Mouse (Mus musculus) urinary bladder, postnatal 10 days (tissue): ENCODE data around the gene Rere.
"Not testable (repeated sequence)": the region's sequence is repeated elsewhere in the genome, so short reads cannot be mapped to it uniquely, and the experiment has no call there.

Experiments used
- DNase-seq: peaks from one replicate; pipeline ENCODE4 v3.0.0; 2022; ENCODE audit warnings: low spot score

Gene Rere

GRCm38 (mm10) chr4:150582966-150583776, 301.7 kb downstream of the Rere start:
- peak; percentile 26 for DNase-seq

- DNase-seq, result no peak
Measured at GRCm38 (mm10) chr4:150583777-150584135, 302.3 kb downstream of the Rere start.

GRCm38 (mm10) chr4:150585800-150586199, 304.4 kb downstream of the Rere start:
- DNase-seq, result no peak

GRCm38 (mm10) chr4:150586275-150586674, 304.8 kb downstream of the Rere start:
- no peak for DNase-seq

- DNase-seq, result no peak
Measured at GRCm38 (mm10) chr4:150587597-150588299, 306.3 kb downstream of the Rere start.

GRCm38 (mm10) chr4:150588300-150588621, 306.8 kb downstream of the Rere start:
- no peak for DNase-seq

GRCm38 (mm10) chr4:150590621-150591282, 309.3 kb downstream of the Rere start:
- no peak for DNase-seq

- DNase-seq, result no peak
Measured at GRCm38 (mm10) chr4:150591602-150592001, 310.2 kb downstream of the Rere start.

- no peak for DNase-seq
Measured at GRCm38 (mm10) chr4:150592087-150592486, 310.6 kb downstream of the Rere start.

GRCm38 (mm10) chr4:150593473-150594217, 312.2 kb downstream of the Rere start:
- no peak for DNase-seq

GRCm38 (mm10) chr4:150594298-150594829, 312.9 kb downstream of the Rere start:
- no peak for DNase-seq

- DNase-seq, result no peak
Measured at GRCm38 (mm10) chr4:150595071-150595470, 313.6 kb downstream of the Rere start.

- DNase-seq, result no peak
Measured at GRCm38 (mm10) chr4:150595991-150596390, 314.5 kb downstream of the Rere start.

GRCm38 (mm10) chr4:150598686-150599085, 317.2 kb downstream of the Rere start:
- DNase-seq, result no peak

- DNase-seq, result no peak
Measured at GRCm38 (mm10) chr4:150599119-150599992, 317.9 kb downstream of the Rere start.

- not testable (repeated sequence) for DNase-seq
Measured at GRCm38 (mm10) chr4:150600503-150600902, 319.1 kb downstream of the Rere start.

GRCm38 (mm10) chr4:150601489-150601888, 320.0 kb downstream of the Rere start:
- DNase-seq, result no peak

GRCm38 (mm10) chr4:150603366-150604061, 322.1 kb downstream of the Rere start:
- DNase-seq, result no peak

- DNase-seq, result no peak
Measured at GRCm38 (mm10) chr4:150605804-150606203, 324.4 kb downstream of the Rere start.

- no peak for DNase-seq
Measured at GRCm38 (mm10) chr4:150606449-150607161, 325.2 kb downstream of the Rere start.
